Mouse (Mus musculus): ENCODE measurements around the gene Actn4. TPM values are rescaled to one million over a fixed set of nuclear protein-coding genes. Genes with fewer than 3 reads are reported as not detected.
A peak's percentile ranks its signal among the peaks of the same experiment; 100 is the strongest.

Gene Actn4
- polyA plus RNA-seq, 1 experiment from 2014 or later = 300 TPM

- Histone ChIP-seq H3K27me3 (no peaks in the 10 kb centered on the region), H3K4me2 (replicated peaks) (no peak overlapping the region), H3K4me3 (no peak overlapping the region), H3K36me3 (peaks cover 71% of the 10 kb centered on the region), H3K27ac (peak overlapping the region; percentile 69; the same call in 1 of the 2 replicates), H3K9ac (no peak overlapping the region), H3K9me3 (no peaks in the 10 kb centered on the region), H3K4me1 (peaks cover 58% of the 10 kb centered on the region)
- 64% methylated on average over 10 of the region's 10 CpGs for WGBS
- ATAC-seq (ENCODE audit: low FRiP score, low read depth) = no peak; the same call in 1 of the 2 replicates
Measured at GRCm38 (mm10) chr7:28917503-28918426, 44.4 kb downstream of the Actn4 start.

- no peaks in the 10 kb centered on the region for H3K9me3 ChIP-seq
- H3K36me3 ChIP-seq = peaks cover 79% of the 10 kb centered on the region
- no peak overlapping the region for H3K9ac ChIP-seq
- H3K4me3 ChIP-seq = no peak overlapping the region
- H3K27me3 ChIP-seq = no peaks in the 10 kb centered on the region
- no peak for ATAC-seq (ENCODE audit: low FRiP score, low read depth)
- no peak overlapping the region for H3K4me2 ChIP-seq (replicated peaks)
- no peak overlapping the region for H3K27ac ChIP-seq
- peaks cover 45% of the 10 kb centered on the region for H3K4me1 ChIP-seq
Measured at GRCm38 (mm10) chr7:28916491-28916890, 45.6 kb downstream of the Actn4 start.

GRCm38 (mm10) chr7:28913171-28913570, 49.0 kb downstream of the Actn4 start:
- H3K4me1 ChIP-seq = peaks cover 13% of the 10 kb centered on the region
- no peak overlapping the region for H3K4me2 ChIP-seq (replicated peaks)
- H3K9me3 ChIP-seq = no peaks in the 10 kb centered on the region
- peaks cover 100% of the 10 kb centered on the region for H3K36me3 ChIP-seq
- 84% methylated on average over 11 of the region's 11 CpGs for WGBS
- no peak overlapping the region for H3K27ac ChIP-seq
- ATAC-seq (ENCODE audit: low FRiP score, low read depth) = no peak
- no peak overlapping the region for H3K4me3 ChIP-seq
- H3K27me3 ChIP-seq = no peaks in the 10 kb centered on the region
- no peak overlapping the region for H3K9ac ChIP-seq

GRCm38 (mm10) chr7:28911632-28912031, 50.5 kb downstream of the Actn4 start:
- H3K4me1 ChIP-seq = no peaks in the 10 kb centered on the region
- H3K9me3 ChIP-seq = no peaks in the 10 kb centered on the region
- H3K9ac ChIP-seq = no peak overlapping the region
- ATAC-seq (ENCODE audit: low FRiP score, low read depth) = no peak
- WGBS = 75% methylated on average over 4 of the region's 4 CpGs
- H3K27ac ChIP-seq = no peak overlapping the region
- H3K4me3 ChIP-seq = no peak overlapping the region
- H3K4me2 ChIP-seq (replicated peaks) = no peak overlapping the region
- H3K36me3 ChIP-seq = peaks cover 100% of the 10 kb centered on the region
- no peaks in the 10 kb centered on the region for H3K27me3 ChIP-seq

- no peak for ATAC-seq (ENCODE audit: low FRiP score, low read depth)
- Histone ChIP-seq H3K27me3 (no peaks in the 10 kb centered on the region), H3K36me3 (peaks cover 100% of the 10 kb centered on the region), H3K4me3 (no peak overlapping the region), H3K9me3 (no peaks in the 10 kb centered on the region), H3K4me2 (replicated peaks) (no peak overlapping the region), H3K9ac (no peak overlapping the region), H3K4me1 (peaks cover 24% of the 10 kb centered on the region), H3K27ac (peak overlapping the region; percentile 6; the same call in 1 of the 2 replicates)
- 91% methylated on average over 5 of the region's 5 CpGs for WGBS
Measured at GRCm38 (mm10) chr7:28907195-28907594, 54.9 kb downstream of the Actn4 start.

GRCm38 (mm10) chr7:28903778-28904177, 58.4 kb downstream of the Actn4 start:
- WGBS = 89% methylated on average over 10 of the region's 10 CpGs
- Histone ChIP-seq H3K9ac (no peak overlapping the region), H3K36me3 (peaks cover 100% of the 10 kb centered on the region), H3K27ac (peak overlapping the region; percentile 89), H3K4me1 (peaks cover 39% of the 10 kb centered on the region), H3K9me3 (no peaks in the 10 kb centered on the region), H3K4me3 (no peak overlapping the region), H3K4me2 (replicated peaks) (no peak overlapping the region), H3K27me3 (no peaks in the 10 kb centered on the region)
- no peak for ATAC-seq (ENCODE audit: low FRiP score, low read depth)

- Histone ChIP-seq H3K27ac (peak overlapping the region; percentile 89), H3K4me2 (replicated peaks) (no peak overlapping the region), H3K9me3 (no peaks in the 10 kb centered on the region), H3K27me3 (no peaks in the 10 kb centered on the region), H3K9ac (0 out of 2 replicates have a peak overlapping the region, but pooled peaks have one; percentile 1), H3K4me1 (peaks cover 39% of the 10 kb centered on the region), H3K4me3 (no peak overlapping the region), H3K36me3 (peaks cover 100% of the 10 kb centered on the region)
- whole genome bisulfite sequencing = 81% methylated on average over 3 of the region's 3 CpGs
- ATAC-seq (ENCODE audit: low FRiP score, low read depth) = no peak
Measured at GRCm38 (mm10) chr7:28902809-28903208, 59.3 kb downstream of the Actn4 start.

- no peak overlapping the region for H3K9ac ChIP-seq
- 87% methylated on average over 6 of the region's 6 CpGs for WGBS
- no peak overlapping the region for H3K4me2 ChIP-seq (replicated peaks)
- H3K9me3 ChIP-seq = no peaks in the 10 kb centered on the region
- no peak overlapping the region for H3K4me3 ChIP-seq
- H3K27me3 ChIP-seq = no peaks in the 10 kb centered on the region
- H3K36me3 ChIP-seq = peaks cover 100% of the 10 kb centered on the region
- H3K27ac ChIP-seq = peak overlapping the region; percentile 89
- peaks cover 39% of the 10 kb centered on the region for H3K4me1 ChIP-seq
- no peak for ATAC-seq (ENCODE audit: low FRiP score, low read depth)
Measured at GRCm38 (mm10) chr7:28902180-28902579, 60.0 kb downstream of the Actn4 start.

GRCm38 (mm10) chr7:28901311-28902125, 60.6 kb downstream of the Actn4 start:
- 83% methylated on average over 13 of the region's 13 CpGs for WGBS
- Histone ChIP-seq H3K4me3 (no peak overlapping the region), H3K9ac (peak overlapping the region; percentile 19; the same call in 1 of the 2 replicates), H3K27me3 (no peaks in the 10 kb centered on the region), H3K27ac (peak overlapping the region; percentile 89), H3K9me3 (no peaks in the 10 kb centered on the region), H3K36me3 (peaks cover 100% of the 10 kb centered on the region), H3K4me2 (replicated peaks) (no peak overlapping the region), H3K4me1 (peaks cover 39% of the 10 kb centered on the region)
- peak; percentile 88 for ATAC-seq (ENCODE audit: low FRiP score, low read depth)

GRCm38 (mm10) chr7:28899972-28900371, 62.2 kb downstream of the Actn4 start:
- Histone ChIP-seq H3K4me3 (no peak overlapping the region), H3K36me3 (peaks cover 100% of the 10 kb centered on the region), H3K4me1 (peaks cover 39% of the 10 kb centered on the region), H3K27me3 (no peaks in the 10 kb centered on the region), H3K9ac (no peak overlapping the region), H3K9me3 (no peaks in the 10 kb centered on the region), H3K27ac (peak overlapping the region; percentile 89; the same call in 1 of the 2 replicates), H3K4me2 (replicated peaks) (no peak overlapping the region)
- no peak for ATAC-seq (ENCODE audit: low FRiP score, low read depth)
- 83% methylated on average over 4 of the region's 4 CpGs for WGBS

- no peak overlapping the region for H3K27ac ChIP-seq
- H3K9me3 ChIP-seq = no peaks in the 10 kb centered on the region
- no peak overlapping the region for H3K9ac ChIP-seq
- H3K36me3 ChIP-seq = peaks cover 98% of the 10 kb centered on the region
- H3K27me3 ChIP-seq = no peaks in the 10 kb centered on the region
- no peak overlapping the region for H3K4me3 ChIP-seq
- WGBS = 95% methylated on average over 6 of the region's 6 CpGs
- no peak for ATAC-seq (ENCODE audit: low FRiP score, low read depth)
- no peak overlapping the region for H3K4me2 ChIP-seq (replicated peaks)
- H3K4me1 ChIP-seq = peaks cover 19% of the 10 kb centered on the region
Measured at GRCm38 (mm10) chr7:28897661-28898060, 64.5 kb downstream of the Actn4 start.

- Histone ChIP-seq H3K4me2 (replicated peaks) (no peak overlapping the region), H3K9ac (peak overlapping the region; percentile 31; the same call in 1 of the 2 replicates), H3K9me3 (no peaks in the 10 kb centered on the region), H3K4me3 (no peak overlapping the region), H3K4me1 (peaks cover under 1% of the 10 kb centered on the region; the same call in 1 of the 2 replicates), H3K27me3 (peaks cover 18% of the 10 kb centered on the region), H3K36me3 (peaks cover 93% of the 10 kb centered on the region), H3K27ac (peak overlapping the region; percentile 10; the same call in 1 of the 2 replicates)
- ATAC-seq (ENCODE audit: low FRiP score, low read depth) = no peak
- WGBS = 66% methylated on average over 5 of the region's 5 CpGs
Measured at GRCm38 (mm10) chr7:28894942-28895341, 67.2 kb downstream of the Actn4 start.

Measured in limb, embryonic 13.5 days (tissue).